Mouse (Mus musculus) liver, adult 2 months (tissue): ENCODE data around the gene Rbm25. TPM values are rescaled to one million over a fixed set of nuclear protein-coding genes. Genes with fewer than 3 reads are reported as not detected.
"Not testable (repeated sequence)": the region's sequence is repeated elsewhere in the genome, so short reads cannot be mapped to it uniquely, and the experiment has no call there.

Experiments
- DNase-seq: peaks from one replicate; pipeline ENCODE4 v3.0.0-alpha.2; 2011; ENCODE audit warnings: low read depth, low spot score; ENCODE audit errors: extremely low read depth
- H3K27ac ChIP-seq: fragments of 200-500 bp; replicated peaks from 2 replicates; pipeline ENCODE4 v1.5.1; 2012; ENCODE audit warnings: low read depth, mild to moderate bottlenecking, control low read depth, inconsistent platforms, low read length; ENCODE audit not compliant: insufficient read depth
- H3K27me3 ChIP-seq: fragments of 200-500 bp; 2 replicates; pipeline ENCODE4 v1.6.1; 2012; ENCODE audit warnings: mild to moderate bottlenecking, moderate library complexity, low read length, inconsistent platforms; ENCODE audit not compliant: control insufficient read depth, insufficient read depth
- H3K36me3 ChIP-seq: fragments of 200-500 bp; 2 replicates; pipeline ENCODE4 v1.6.1; 2012; ENCODE audit warnings: low read length, inconsistent platforms; ENCODE audit not compliant: control insufficient read depth, insufficient read depth
- H3K4me1 ChIP-seq: fragments of 200-500 bp; 2 replicates; pipeline ENCODE4 v1.6.1; 2011; ENCODE audit warnings: low read length; ENCODE audit not compliant: control insufficient read depth, insufficient read depth
- H3K4me3 ChIP-seq: fragments of 200-500 bp; 2 replicates; pipeline ENCODE4 v1.5.1; 2011; ENCODE audit warnings: low read depth, mild to moderate bottlenecking, control low read depth, low read length, moderate library complexity; ENCODE audit not compliant: insufficient read depth
- H3K79me2 ChIP-seq: fragments of 200-500 bp; 2 replicates; pipeline ENCODE4 v1.6.1; 2012; ENCODE audit warnings: inconsistent platforms, mild to moderate bottlenecking, low read length, moderate library complexity; ENCODE audit not compliant: control insufficient read depth, insufficient read depth
- H3K9ac ChIP-seq: fragments of 200-500 bp; 2 replicates; pipeline ENCODE4 v1.6.1; 2012; ENCODE audit warnings: low read depth, mild to moderate bottlenecking, control low read depth, inconsistent platforms, low read length
- CTCF ChIP-seq: fragments of 200-500 bp; IDR thresholded peaks from 2 replicates; pipeline ENCODE4 v1.5.1; 2011; ENCODE audit warnings: low read depth, low read length, control low read depth
- POLR2A ChIP-seq: fragments of 200-500 bp; IDR thresholded peaks from 2 replicates; pipeline ENCODE4 v1.6.1; 2011; ENCODE audit warnings: low read length, control low read depth; ENCODE audit not compliant: insufficient read depth; ENCODE audit errors: extremely low read depth
- WGBS: fragments of 180-500 bp; shearing (Covaris S2); methylation state at CpG from one replicate; pipeline ENCODE4 v1.1.7; 2018; 5-methylcytosine and 5-hydroxymethylcytosine counted together
- polyA plus RNA-seq: library from polyadenylated mRNA; depleted of rRNA; stranded (reverse); fragments of >200 nt; gene quantifications from 2 replicates; pipeline ENCODE4 v1.2.3, GENCODE M21; 2012
- total RNA-seq: library from RNA; depleted of rRNA; stranded (reverse); fragments of >200 nt; gene quantifications from 2 replicates; pipeline ENCODE4 v1.2.3, GENCODE M21; 2014

The Rbm25 gene
- total and polyA plus RNA-seq, 2 experiments: 16.9 to 69.1 TPM

GRCm38 (mm10) chr12:83596191-83596954 lies 34.7 kb upstream of the Rbm25 start:
- Histone ChIP-seq H3K4me1 (peaks cover 28% of the 10 kb centered on the region), H3K27ac (peak overlapping the region; percentile 95), H3K9ac (peak overlapping the region; percentile 96), H3K79me2 (peaks cover 23% of the 10 kb centered on the region), H3K4me3 (peak overlapping the region; percentile 88), H3K27me3 (no peaks in the 10 kb centered on the region), H3K36me3 (peaks cover 21% of the 10 kb centered on the region)
- 2% methylated on average over 20 of the region's 20 CpGs for WGBS
- peak; percentile 87 for DNase-seq
- TF ChIP-seq POLR2A (no peak), CTCF (no peak)

- Histone ChIP-seq H3K4me3 (peak within 1 kb of the TSS; percentile 88), H3K36me3 (peaks cover 18% of the 10 kb centered on the region), H3K27me3 (no peaks in the 10 kb centered on the region), H3K9ac (peak within 1 kb of the TSS; percentile 96), H3K4me1 (peaks cover 25% of the 10 kb centered on the region), H3K79me2 (peaks cover 20% of the 10 kb centered on the region; the same call in 1 of the 2 replicates), H3K27ac (peak within 1 kb of the TSS; percentile 95)
- peak; percentile 99 for DNase-seq
- under 1% methylated on average over 28 of the region's 28 CpGs for WGBS
- TF ChIP-seq CTCF (no peak), POLR2A (peak; percentile 95)
Observed at GRCm38 (mm10) chr12:83597025-83597501, 34.0 kb upstream of the Rbm25 start, which contains the start of gene Zfyve1. Zfyve1 (minus strand) TSS chr12:83597222.

- no peak overlapping the region for H3K27ac ChIP-seq
- peak overlapping the region; percentile 16; the same call in 1 of the 2 replicates for H3K4me3 ChIP-seq
- WGBS: 37% methylated on average over 2 of the region's 2 CpGs
- DNase-seq: peak; percentile 92
- no peak overlapping the region for H3K9ac ChIP-seq
- H3K36me3 ChIP-seq: peaks cover 13% of the 10 kb centered on the region
- peaks cover 20% of the 10 kb centered on the region for H3K4me1 ChIP-seq
- no peaks in the 10 kb centered on the region for H3K27me3 ChIP-seq
- peaks cover 15% of the 10 kb centered on the region; the same call in 1 of the 2 replicates for H3K79me2 ChIP-seq
- TF ChIP-seq CTCF (no peak), POLR2A (no peak)
Observed at GRCm38 (mm10) chr12:83597881-83598280, 33.2 kb upstream of the Rbm25 start.

GRCm38 (mm10) chr12:83602285-83602684 lies 28.8 kb upstream of the Rbm25 start:
- no peak for DNase-seq
- Histone ChIP-seq H3K4me3 (no peak overlapping the region), H3K79me2 (no peaks in the 10 kb centered on the region), H3K27ac (no peak overlapping the region), H3K9ac (no peak overlapping the region), H3K27me3 (no peaks in the 10 kb centered on the region), H3K4me1 (peaks cover 2% of the 10 kb centered on the region; the same call in 1 of the 2 replicates), H3K36me3 (no peaks in the 10 kb centered on the region)
- TF ChIP-seq CTCF (no peak), POLR2A (no peak)
- WGBS: 80% methylated on average over 5 of the region's 5 CpGs

GRCm38 (mm10) chr12:83606411-83606810 lies 24.6 kb upstream of the Rbm25 start:
- not testable (repeated sequence) for H3K27ac ChIP-seq, H3K9ac ChIP-seq, H3K36me3 ChIP-seq, H3K79me2 ChIP-seq, DNase-seq, H3K27me3 ChIP-seq, H3K4me1 ChIP-seq, H3K4me3 ChIP-seq
- WGBS: 95% methylated on average over 2 of the region's 2 CpGs

- no peak overlapping the region for H3K9ac ChIP-seq
- H3K79me2 ChIP-seq: no peaks in the 10 kb centered on the region
- H3K4me1 ChIP-seq: peaks cover 11% of the 10 kb centered on the region; the same call in 1 of the 2 replicates
- H3K27me3 ChIP-seq: no peaks in the 10 kb centered on the region
- 48% methylated on average over 5 of the region's 5 CpGs for WGBS
- TF ChIP-seq POLR2A: no peak
- TF ChIP-seq CTCF: no peak
- no peaks in the 10 kb centered on the region for H3K36me3 ChIP-seq
- peak overlapping the region; percentile 75 for H3K27ac ChIP-seq
- no peak overlapping the region for H3K4me3 ChIP-seq
- DNase-seq: peak; percentile 90
Observed at GRCm38 (mm10) chr12:83617261-83617660, 13.8 kb upstream of the Rbm25 start.
